Mouse (Mus musculus) small intestine, adult 2 months (tissue): ENCODE results near the gene Siah3.

ENCODE experiments used
- CTCF ChIP-seq: fragments of 200-500 bp; IDR thresholded peaks from 2 replicates; pipeline ENCODE4 v1.5.1; 2012; ENCODE audit warnings: low read depth, mild to moderate bottlenecking, control low read depth, inconsistent platforms, low read length, moderate library complexity, mixed read lengths; ENCODE audit not compliant: insufficient replicate concordance, insufficient read length; ENCODE audit errors: extremely low read depth
- POLR2A ChIP-seq: fragments of 200-500 bp; IDR thresholded peaks from 2 replicates; pipeline ENCODE4 v1.6.1; 2012; ENCODE audit warnings: low read depth, mild to moderate bottlenecking, control low read depth, inconsistent platforms, low read length, moderate library complexity

- TF ChIP-seq CTCF (no peak), POLR2A (no peak)
Observed at GRCm38 (mm10) chr14:75525376-75526145, 69.8 kb downstream of the Siah3 start.
